Mouse (Mus musculus) heart, postnatal 0 days (tissue): Measurements from ENCODE around the gene Itga5. TPM values are rescaled to one million over a fixed set of nuclear protein-coding genes. Genes with fewer than 3 reads are reported as not detected.

Experiments
- ATAC-seq: fragments of 200-750 bp; cut with Nextera tagmentation; 2 replicates; pipeline ENCODE4 v1.8.0; 2017; ENCODE audit warnings: low read depth, moderate number of reproducible peaks, moderate library complexity; ENCODE audit not compliant: insufficient read depth
- DNase-seq: peaks from one replicate; pipeline ENCODE4 v3.0.0-alpha.2; 2016; ENCODE audit warnings: low spot score
- H3K27ac ChIP-seq: fragments of 300-500 bp; sonication (generic); 2 replicates; pipeline ENCODE4 v1.5.1; 2014; ENCODE audit warnings: low read depth, mild to moderate bottlenecking
- H3K27me3 ChIP-seq: fragments of 300-500 bp; sonication (generic); 2 replicates; pipeline ENCODE4 v1.6.1; 2014; ENCODE audit warnings: low read length, mixed read lengths; ENCODE audit not compliant: control insufficient read depth, insufficient read depth
- H3K36me3 ChIP-seq: fragments of 300-500 bp; sonication (generic); replicated peaks from 2 replicates; pipeline ENCODE4 v1.6.1; 2014; ENCODE audit warnings: low read length, mixed read lengths; ENCODE audit not compliant: control insufficient read depth, insufficient read depth
- H3K4me1 ChIP-seq: fragments of 300-500 bp; sonication (generic); 2 replicates; pipeline ENCODE4 v1.6.1; 2014; ENCODE audit warnings: antibody characterized with exemption; ENCODE audit not compliant: control insufficient read depth, insufficient read depth
- H3K4me2 ChIP-seq: fragments of 300-500 bp; sonication (generic); 2 replicates; pipeline ENCODE4 v1.6.1; 2014; ENCODE audit warnings: low read depth, mild to moderate bottlenecking, low read length, moderate library complexity
- H3K4me3 ChIP-seq: fragments of 300-500 bp; sonication (generic); 2 replicates; pipeline ENCODE4 v1.5.1; 2014; ENCODE audit warnings: low read depth, low read length
- H3K9ac ChIP-seq: fragments of 300-500 bp; sonication (generic); replicated peaks from 2 replicates; pipeline ENCODE4 v1.6.1; 2014; ENCODE audit warnings: low read depth, low read length, mixed read lengths
- H3K9me3 ChIP-seq: fragments of 300-500 bp; sonication (generic); replicated peaks from 2 replicates; pipeline ENCODE4 v1.6.1; 2016; ENCODE audit warnings: low read length; ENCODE audit not compliant: control insufficient read depth
- CTCF ChIP-seq: IDR thresholded peaks from 2 replicates; pipeline ENCODE4 v1.5.1; 2016; ENCODE audit warnings: antibody characterized with exemption, control low read depth, low read depth
- EP300 ChIP-seq: IDR thresholded peaks from 2 replicates; pipeline ENCODE4 v1.6.1; 2016; ENCODE audit warnings: antibody characterized with exemption, low read depth
- WGBS: fragments of 180-500 bp; shearing (Covaris S2); extraction: QIAGEN DNeasy Blood & Tissue Kit; methylation state at CpG from one replicate; pipeline ENCODE4 v1.1.7; 2014; 5-methylcytosine and 5-hydroxymethylcytosine counted together
- polyA plus RNA-seq: library from polyadenylated mRNA; unstranded; fragments of >200 nt; fragmentation: Nextera tagmentation; extraction: Ambion mirVana; gene quantifications from 2 replicates; pipeline ENCODE4 v1.2.1, GENCODE M21; 2015
- total RNA-seq: library from RNA; depleted of rRNA; stranded (reverse); fragments of >200 nt; gene quantifications from 2 replicates; pipeline ENCODE4 v1.2.3, GENCODE M21; 2014; ENCODE audit warnings: low replicate concordance

The Itga5 gene
- total and polyA plus RNA-seq, 2 experiments from 2014 or later = 47.5 to 83.3 TPM

DNA sequence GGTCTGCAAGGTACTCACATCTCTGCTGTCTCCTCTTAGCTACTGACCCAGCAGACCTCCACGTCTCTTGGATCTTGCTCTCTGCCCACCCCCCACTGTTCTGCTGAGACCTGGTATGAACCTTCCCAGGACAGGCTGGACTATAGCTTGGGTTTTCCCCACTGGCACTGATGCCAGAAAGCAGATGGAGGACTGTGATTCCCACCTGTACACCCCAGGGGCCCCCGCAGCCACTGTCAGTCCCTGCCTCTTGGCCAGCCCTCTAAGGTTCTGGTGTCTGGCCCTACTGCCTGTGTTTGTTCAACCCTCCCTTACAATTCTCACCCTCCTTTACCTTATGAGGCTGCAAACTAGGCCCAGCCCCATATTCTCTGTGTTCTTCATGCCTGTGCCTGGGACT, 11.9 kb downstream of the Itga5 start:
- 49% methylated on average over 2 of the region's 2 CpGs for WGBS

GRCm38 (mm10) chr15:103353511-103354256, 12.9 kb downstream of the Itga5 start:
- Histone ChIP-seq H3K4me3 (no peak overlapping the region), H3K9me3 (no peaks in the 10 kb centered on the region), H3K4me1 (peaks cover 25% of the 10 kb centered on the region), H3K27ac (no peak overlapping the region), H3K36me3 (peaks cover 85% of the 10 kb centered on the region), H3K27me3 (no peaks in the 10 kb centered on the region), H3K4me2 (no peak overlapping the region), H3K9ac (no peak overlapping the region)
- DNase-seq = no peak
- TF ChIP-seq EP300 (no peak), CTCF (no peak)
- no peak for ATAC-seq
- WGBS = 91% methylated on average over 11 of the region's 11 CpGs

More for the DNA sequence above, 11.9 kb downstream of the Itga5 start:
- H3K9me3 ChIP-seq = no peaks in the 10 kb centered on the region
- H3K27ac ChIP-seq = peak overlapping the region; percentile 91
- DNase-seq = no peak
- TF ChIP-seq EP300 = no peak
- no peak for TF ChIP-seq CTCF
- H3K4me3 ChIP-seq = no peak overlapping the region
- H3K4me1 ChIP-seq = peaks cover 35% of the 10 kb centered on the region
- no peak overlapping the region for H3K4me2 ChIP-seq
- ATAC-seq = no peak
- no peaks in the 10 kb centered on the region for H3K27me3 ChIP-seq
- H3K36me3 ChIP-seq = peaks cover 75% of the 10 kb centered on the region
- H3K9ac ChIP-seq = no peak overlapping the region

- TF ChIP-seq CTCF (peak; percentile 92), EP300 (no peak)
- Histone ChIP-seq H3K27me3 (no peaks in the 10 kb centered on the region), H3K9ac (no peak overlapping the region), H3K9me3 (no peaks in the 10 kb centered on the region), H3K4me3 (no peak overlapping the region), H3K36me3 (peaks cover 93% of the 10 kb centered on the region), H3K4me2 (no peak overlapping the region), H3K27ac (no peak overlapping the region), H3K4me1 (peaks cover 17% of the 10 kb centered on the region)
- no peak for ATAC-seq
- 27% methylated on average over 4 of the region's 4 CpGs for WGBS
- DNase-seq = peak; percentile 74
These were observed 13.7 kb downstream of the Itga5 start for GRCm38 (mm10) chr15:103352856-103353255.

DNA sequence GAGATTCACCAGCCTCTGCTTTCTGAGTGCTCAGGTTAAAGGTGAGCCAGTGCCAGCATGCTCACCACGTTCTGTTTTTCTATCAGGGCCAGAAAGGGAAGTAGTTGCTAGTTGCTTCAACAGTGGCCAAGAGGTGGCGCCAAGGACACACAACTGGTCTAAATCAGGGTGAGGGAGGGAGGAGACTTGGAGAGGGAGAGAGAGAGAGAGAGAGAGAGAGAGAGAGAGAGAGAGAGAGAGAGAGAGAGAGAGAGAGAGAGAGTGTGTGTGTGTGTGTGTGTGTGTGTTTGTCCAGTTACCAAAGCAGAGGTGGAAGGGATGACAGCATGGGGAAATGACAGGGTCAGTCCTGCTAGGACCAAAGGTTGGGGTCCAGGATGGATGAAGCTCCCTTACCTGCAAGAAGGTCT, 19.3 kb downstream of the Itga5 start:
- peaks cover 88% of the 10 kb centered on the region for H3K36me3 ChIP-seq
- 8% methylated on average over 2 of the region's 2 CpGs for WGBS
- DNase-seq = peak; percentile 88

DNA sequence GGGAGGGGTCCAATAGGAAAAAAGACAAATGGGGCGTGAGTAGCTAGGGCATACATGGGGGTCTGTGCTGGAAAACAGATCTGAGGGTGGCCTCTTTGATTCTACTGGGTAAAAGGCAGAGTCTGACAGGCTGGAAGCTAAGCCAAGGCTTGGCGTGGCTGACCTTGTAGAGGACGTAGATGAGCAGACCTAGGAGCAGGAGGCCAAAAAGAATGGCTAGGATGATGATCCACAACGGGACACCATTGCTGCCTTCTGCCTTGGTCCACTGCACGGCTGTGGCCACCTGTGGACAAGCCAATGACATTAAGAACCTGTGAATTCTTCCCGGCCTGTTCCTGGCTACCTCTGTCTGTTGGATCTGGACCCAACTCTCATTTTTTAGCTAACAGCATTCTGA, 20.8 kb downstream of the Itga5 start:
- H3K27ac ChIP-seq = no peak overlapping the region
- H3K9ac ChIP-seq = no peak overlapping the region
- TF ChIP-seq EP300 = no peak
- no peak for TF ChIP-seq CTCF
- 81% methylated on average over 6 of the region's 6 CpGs for WGBS
- H3K4me2 ChIP-seq = no peak overlapping the region
- H3K27me3 ChIP-seq = peaks cover 9% of the 10 kb centered on the region; the same call in 1 of the 2 replicates
- no peaks in the 10 kb centered on the region for H3K9me3 ChIP-seq
- no peak for DNase-seq
- H3K4me3 ChIP-seq = no peak overlapping the region
- peaks cover 73% of the 10 kb centered on the region for H3K36me3 ChIP-seq
- ATAC-seq = no peak
- no peaks in the 10 kb centered on the region for H3K4me1 ChIP-seq

More for the DNA sequence above, 19.3 kb downstream of the Itga5 start:
- H3K9me3 ChIP-seq = no peaks in the 10 kb centered on the region
- TF ChIP-seq EP300 (no peak), CTCF (peak; percentile 82)
- no peaks in the 10 kb centered on the region for H3K27me3 ChIP-seq
- ATAC-seq = peak; percentile 44; the same call in 1 of the 2 replicates
- H3K4me3 ChIP-seq = no peak overlapping the region
- no peak overlapping the region for H3K9ac ChIP-seq
- no peak overlapping the region for H3K4me2 ChIP-seq
- H3K4me1 ChIP-seq = no peaks in the 10 kb centered on the region
- no peak overlapping the region for H3K27ac ChIP-seq
